Mouse (Mus musculus) embryonic facial prominence, embryonic 13.5 days (tissue): ENCODE measurements around the gene Meis3. TPM values are rescaled to one million over a fixed set of nuclear protein-coding genes. Genes with fewer than 3 reads are reported as not detected.

Experiments used
- ATAC-seq: fragments of 200-750 bp; cut with Nextera tagmentation; 2 replicates; pipeline ENCODE4 v1.8.0; 2017; ENCODE audit warnings: low read depth; ENCODE audit not compliant: insufficient number of reproducible peaks, insufficient read depth, low FRiP score, low TSS enrichment
- H3K27ac ChIP-seq: fragments of 300-500 bp; sonication (generic); 2 replicates; pipeline ENCODE4 v1.5.1; 2015; ENCODE audit warnings: moderate library complexity, mild to moderate bottlenecking, inconsistent platforms
- H3K27me3 ChIP-seq: fragments of 300-500 bp; sonication (generic); 2 replicates; pipeline ENCODE4 v1.6.1; 2015; ENCODE audit warnings: mild to moderate bottlenecking, inconsistent platforms
- H3K36me3 ChIP-seq: fragments of 300-500 bp; sonication (generic); 2 replicates; pipeline ENCODE4 v1.6.1; 2015; ENCODE audit warnings: mild to moderate bottlenecking, inconsistent platforms
- H3K4me1 ChIP-seq: fragments of 300-500 bp; sonication (generic); 2 replicates; pipeline ENCODE4 v1.6.1; 2015; ENCODE audit warnings: inconsistent platforms
- H3K4me2 ChIP-seq: fragments of 300-500 bp; sonication (generic); 2 replicates; pipeline ENCODE4 v1.6.1; 2015; ENCODE audit warnings: moderate library complexity, mild to moderate bottlenecking, inconsistent platforms
- H3K4me3 ChIP-seq: fragments of 300-500 bp; sonication (generic); 2 replicates; pipeline ENCODE4 v1.5.1; 2015; ENCODE audit warnings: mild to moderate bottlenecking, inconsistent platforms
- H3K9ac ChIP-seq: fragments of 300-500 bp; sonication (generic); 2 replicates; pipeline ENCODE4 v1.6.1; 2015; ENCODE audit warnings: mild to moderate bottlenecking, inconsistent platforms
- H3K9me3 ChIP-seq: fragments of 300-500 bp; sonication (generic); 2 replicates; pipeline ENCODE4 v1.6.1; 2016; ENCODE audit warnings: inconsistent platforms
- WGBS: fragments of 180-500 bp; shearing (Covaris S2); methylation state at CpG from one replicate; pipeline ENCODE4 v1.1.7; 2015; ENCODE audit warnings: mixed read lengths; 5-methylcytosine and 5-hydroxymethylcytosine counted together
- polyA plus RNA-seq: library from polyadenylated mRNA; unstranded; fragments of >200 nt; fragmentation: Nextera tagmentation; extraction: Ambion mirVana; gene quantifications from 2 replicates; pipeline ENCODE4 v1.2.1, GENCODE M21; 2015

Meis3 gene
- polyA plus RNA-seq, 1 experiment from 2014 or later = 54.4 TPM

DNA sequence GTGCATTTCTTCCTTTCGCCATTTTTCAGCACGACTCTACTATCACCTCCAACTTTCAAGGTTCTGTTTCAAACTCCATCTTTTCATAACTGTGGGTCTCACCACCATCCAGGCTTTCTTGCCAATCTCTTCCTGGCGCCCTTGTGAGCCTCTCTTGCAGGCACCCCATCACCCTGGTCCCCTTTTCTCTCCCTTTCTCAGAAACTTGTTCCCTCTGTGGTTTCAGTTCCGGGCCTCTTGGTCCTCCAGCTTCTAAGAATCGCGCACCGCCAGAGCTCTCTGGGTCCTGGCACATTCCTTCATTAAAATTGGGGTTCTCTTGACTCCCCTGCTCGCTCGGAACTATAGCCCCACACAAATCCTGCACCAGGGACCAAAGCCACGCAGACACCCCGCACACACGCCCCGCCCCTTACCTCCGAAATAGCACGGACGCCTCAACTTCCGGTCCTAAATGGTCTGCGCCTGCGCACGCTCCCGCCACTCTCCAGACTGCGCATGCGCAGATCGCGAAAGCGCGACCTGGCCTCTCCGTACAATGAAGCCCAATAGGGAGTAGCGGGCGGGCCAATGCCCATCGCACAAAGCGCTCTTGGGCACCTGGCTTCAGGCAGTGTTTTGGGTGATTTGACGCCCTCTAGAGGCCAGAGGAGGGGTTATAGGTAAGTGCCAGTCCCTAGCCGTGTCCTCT, 46.8 kb downstream of the Meis3 start, which contains the start of gene Dhx34:
Gene Dhx34 (minus strand): TSS at position 456 of the 691 bp plus-strand sequence.
- H3K36me3 ChIP-seq = peaks cover 20% of the 10 kb centered on the region
- peak; percentile 71 for ATAC-seq
- peaks cover 11% of the 10 kb centered on the region; the same call in 1 of the 2 replicates for H3K4me1 ChIP-seq
- H3K4me3 ChIP-seq = peak within 1 kb of the TSS; percentile 65
- peak within 1 kb of the TSS; percentile 72 for H3K4me2 ChIP-seq
- H3K9ac ChIP-seq = peak within 1 kb of the TSS; percentile 83
- under 1% methylated on average over 34 of the region's 34 CpGs for WGBS
- H3K27me3 ChIP-seq = no peaks in the 10 kb centered on the region
- H3K9me3 ChIP-seq = no peaks in the 10 kb centered on the region
- peak within 1 kb of the TSS; percentile 80 for H3K27ac ChIP-seq

DNA sequence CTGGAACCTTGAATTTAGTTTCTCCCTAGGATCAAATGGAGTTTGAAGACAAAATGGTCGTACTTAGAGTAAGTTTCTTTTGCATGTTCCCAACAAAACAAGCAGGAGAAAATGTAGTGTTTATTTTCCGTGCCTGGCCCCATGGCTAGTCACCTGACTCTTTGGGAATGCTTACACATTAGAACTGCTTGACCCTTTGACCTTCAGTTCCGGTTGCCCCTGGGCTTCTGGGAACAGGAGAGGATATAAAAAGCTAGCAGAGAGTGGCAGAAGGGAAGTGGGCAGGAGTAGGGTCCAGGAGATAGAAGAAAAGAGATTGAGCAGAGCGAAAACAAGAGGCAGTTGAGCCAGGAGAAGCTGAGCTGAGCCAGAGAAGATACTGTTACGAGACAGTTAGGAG, 55.0 kb downstream of the Meis3 start:
- H3K4me1 ChIP-seq = no peaks in the 10 kb centered on the region
- no peaks in the 10 kb centered on the region for H3K36me3 ChIP-seq
- no peaks in the 10 kb centered on the region; the same call in none of the 2 replicates for H3K9me3 ChIP-seq
- no peak for ATAC-seq
- H3K4me3 ChIP-seq = no peak overlapping the region
- H3K9ac ChIP-seq = no peak overlapping the region
- H3K27ac ChIP-seq = no peak overlapping the region
- 19% methylated on average over 5 of the region's 5 CpGs for WGBS
- no peak overlapping the region for H3K4me2 ChIP-seq
- H3K27me3 ChIP-seq = no peaks in the 10 kb centered on the region

Other genes starting within 250 kb of the Meis3 start
- gene Nop53, start 229.0 kb upstream of the Meis3 start, polyA plus RNA-seq = 210 and 222 TPM in 2 replicates
- gene Ehd2, start 207.5 kb upstream of the Meis3 start, polyA plus RNA-seq = 36.9 and 41.2 TPM in 2 replicates
- 9.5 and 10.4 TPM in 2 replicates for gene Bicra, start 127.2 kb upstream of the Meis3 start, polyA plus RNA-seq
- 0.07 and 0.11 TPM in 2 replicates for gene Zfp541, start 113.3 kb upstream of the Meis3 start, polyA plus RNA-seq
- gene Napa, start 76.6 kb upstream of the Meis3 start, polyA plus RNA-seq = 195 and 216 TPM in 2 replicates
- gene Kptn, start 55.2 kb upstream of the Meis3 start, polyA plus RNA-seq = 44.9 and 45.6 TPM in 2 replicates
- 0.34 and 0.37 TPM in 2 replicates for gene Slc8a2, start 45.3 kb upstream of the Meis3 start, polyA plus RNA-seq
- gene Dhx34, start 46.9 kb downstream of the Meis3 start, polyA plus RNA-seq = 12.7 and 16.2 TPM in 2 replicates
- 0.10 TPM in 1 of 2 replicates, not detected in the other for gene C5ar2, start 69.1 kb downstream of the Meis3 start, polyA plus RNA-seq
- gene C5ar1, start 84.5 kb downstream of the Meis3 start, polyA plus RNA-seq = 1.4 and 1.5 TPM in 2 replicates
- gene Inafm1, start 98.5 kb downstream of the Meis3 start, polyA plus RNA-seq = 23.9 and 24.3 TPM in 2 replicates
- gene Ccdc9, start 111.7 kb downstream of the Meis3 start, polyA plus RNA-seq = 31.0 and 32.9 TPM in 2 replicates
- gene Bbc3, start 133.3 kb downstream of the Meis3 start, polyA plus RNA-seq = 4.8 and 5.2 TPM in 2 replicates
- gene Sae1, start 212.7 kb downstream of the Meis3 start, polyA plus RNA-seq = 373 and 383 TPM in 2 replicates
- gene Zc3h4, start 225.8 kb downstream of the Meis3 start, polyA plus RNA-seq = 17.6 and 20.2 TPM in 2 replicates